Mouse (Mus musculus): ENCODE measurements at regions not wholly inside any gene's neighbourhood (a gene's known extent, or its start where the extent isn't known, plus 50 kb on each side); places are given as distances from the start of the nearest gene placed in this dataset.
"Not testable (repeated sequence)": the region's sequence is repeated elsewhere in the genome, so short reads cannot be mapped to it uniquely, and the experiment has no call there.

DNA sequence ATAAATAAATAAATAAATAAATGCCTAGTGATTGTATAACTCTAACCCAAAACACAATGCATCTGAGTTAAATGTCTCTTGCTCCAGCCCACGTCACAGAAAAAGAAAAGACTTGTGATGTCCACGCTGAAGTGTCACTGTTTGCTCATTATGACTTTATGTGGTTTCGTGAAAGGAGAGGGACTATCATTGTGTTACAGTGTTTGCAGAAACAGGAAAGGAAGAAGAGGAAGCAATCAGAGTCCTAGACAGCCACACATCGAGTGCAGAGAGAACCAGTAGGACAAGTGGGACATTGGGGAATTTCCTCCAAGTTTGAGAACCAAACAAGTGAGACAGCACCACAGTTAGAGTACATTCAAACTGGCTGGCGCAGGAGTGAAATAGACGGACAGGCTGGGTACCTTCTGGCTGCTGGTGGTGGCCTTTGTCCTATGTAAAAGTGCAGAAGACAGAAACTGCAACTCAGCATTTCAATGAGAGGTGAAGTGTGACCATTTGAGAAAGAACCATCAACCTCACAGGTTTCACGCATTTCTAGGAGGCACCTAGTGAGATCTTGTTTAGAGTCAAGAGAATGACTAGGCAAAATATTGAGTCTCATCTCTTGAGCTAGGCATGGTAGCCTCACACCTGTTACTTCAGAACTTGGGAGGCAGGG lies 59.6 kb downstream of the Fasl start:
- no peak for DNase-seq (ENCODE audit: low spot score)

DNA sequence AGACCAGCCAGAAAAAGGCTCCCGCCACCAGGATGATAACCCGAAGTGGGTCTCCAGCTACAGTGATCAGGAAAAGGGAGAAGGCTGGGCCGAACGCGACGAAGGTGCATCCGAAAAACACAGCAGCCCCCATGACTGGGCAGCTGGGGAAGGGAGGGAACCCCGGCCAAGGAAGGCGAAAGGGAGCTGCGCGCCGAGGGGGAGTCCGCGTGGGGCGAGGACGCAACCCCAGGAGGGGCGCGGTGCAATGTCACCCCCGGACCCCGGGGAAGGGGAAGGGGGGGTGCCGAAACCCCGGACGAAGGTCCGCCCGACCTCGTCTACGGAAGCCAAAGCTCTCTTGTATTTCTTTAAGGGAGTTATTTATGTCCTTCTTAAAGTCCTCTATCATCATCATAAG lies 60.9 kb downstream of the Fasl start:
- not testable (repeated sequence) for DNase-seq (ENCODE audit: low spot score)

- DNase-seq (ENCODE audit: low spot score), result not testable (repeated sequence)
These were observed 62.2 kb downstream of the Fasl start for GRCm38 (mm10) chr1:161726098-161726497.

DNA sequence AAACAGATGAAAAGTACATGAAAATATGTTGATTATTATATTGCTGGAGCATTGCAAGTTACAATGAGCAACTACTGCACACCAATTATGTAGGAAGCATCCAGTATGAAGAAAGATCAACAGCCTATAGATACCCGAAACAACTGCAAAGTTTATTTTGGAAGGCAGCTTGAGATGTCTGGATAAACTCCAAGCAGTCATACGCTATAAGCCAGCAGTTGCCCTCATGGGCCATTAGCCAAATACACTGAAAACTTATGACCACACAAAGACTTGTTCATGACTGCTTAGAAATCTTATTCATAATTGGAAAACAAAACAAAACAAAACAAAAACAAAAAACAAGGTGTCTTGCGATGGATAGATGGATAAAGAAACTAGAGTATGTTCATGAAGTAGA lies 68.4 kb downstream of the Fasl start:
- no peak for DNase-seq (ENCODE audit: low spot score)

DNA sequence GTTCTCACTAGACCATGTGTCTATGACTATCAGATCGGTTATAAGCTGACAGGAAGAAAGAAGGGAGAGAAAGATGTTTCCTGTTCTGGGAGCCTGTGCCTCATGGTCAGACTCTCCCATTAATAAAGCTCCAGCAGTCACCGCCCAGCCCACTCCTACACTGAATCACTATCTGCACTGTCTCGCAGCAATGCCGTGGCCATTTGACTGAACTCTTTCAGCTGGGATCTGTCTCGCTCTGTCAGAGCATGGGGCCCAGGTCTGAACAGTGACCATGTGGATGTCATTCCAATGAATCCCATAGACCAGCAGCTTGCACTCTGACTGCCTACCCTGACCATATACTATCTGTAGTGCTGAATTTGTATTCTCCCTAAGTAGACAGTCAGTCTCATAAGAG lies 70.0 kb downstream of the Fasl start:
- no peak for DNase-seq (ENCODE audit: low spot score)

DNA sequence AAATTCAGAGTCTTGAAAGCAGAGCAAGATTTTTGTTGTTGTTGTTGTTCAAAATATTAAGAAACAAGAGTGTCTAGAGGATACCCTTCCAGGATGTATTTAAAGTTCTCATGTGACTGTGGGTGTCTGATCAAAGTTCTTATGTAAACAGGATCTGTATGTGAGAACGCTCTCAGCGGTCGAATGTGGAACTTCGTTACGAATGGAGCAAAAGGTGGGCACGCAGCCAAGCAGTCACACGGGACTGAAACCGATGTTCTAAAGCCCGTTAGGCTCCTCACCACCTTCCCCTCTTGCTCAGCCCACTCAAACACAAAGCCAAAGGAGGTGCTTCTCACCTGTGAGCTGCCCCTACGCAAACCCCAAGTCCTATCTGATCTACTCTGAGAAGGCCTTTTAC lies 75.4 kb downstream of the Fasl start:
- no peak for DNase-seq (ENCODE audit: low spot score)

DNA sequence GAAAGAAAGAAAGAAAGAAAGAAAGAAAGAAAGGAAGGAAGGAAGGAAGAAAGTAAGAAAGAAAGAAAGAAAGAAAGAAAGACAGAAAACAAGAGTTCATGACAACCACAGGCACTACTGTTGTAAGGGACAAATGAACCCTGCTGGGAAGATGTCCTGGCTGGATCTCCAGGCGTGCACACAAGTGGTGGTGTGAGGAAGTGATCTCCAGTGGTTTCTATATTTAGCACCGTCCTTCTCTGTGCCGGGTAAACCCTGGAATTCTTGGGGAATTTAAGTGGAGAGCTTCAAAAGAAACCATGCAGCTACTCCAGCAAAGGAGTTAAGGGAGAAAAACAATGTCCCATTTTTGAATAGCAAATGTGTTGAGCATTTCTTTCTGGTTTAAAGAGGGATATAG lies 76.0 kb downstream of the Fasl start:
- DNase-seq (ENCODE audit: low spot score), result no peak

DNA sequence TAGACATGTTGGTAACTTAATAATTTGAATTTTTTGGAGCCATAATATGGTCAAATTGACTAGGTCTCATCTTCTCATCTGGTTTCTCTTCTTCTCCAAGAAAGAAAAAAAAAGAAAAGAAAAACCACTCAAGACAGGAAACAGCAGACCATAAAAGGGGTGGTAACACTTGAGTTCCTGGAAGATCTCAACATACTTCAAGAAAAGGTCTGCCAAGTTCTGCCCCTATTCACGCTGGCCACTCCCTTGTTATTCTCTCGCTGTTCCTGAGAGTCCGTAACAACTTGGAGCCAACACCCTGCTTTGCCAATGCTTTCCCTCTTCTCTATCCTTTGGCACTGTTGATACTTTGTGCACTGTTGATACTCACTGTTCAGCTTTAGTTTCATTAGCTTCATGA lies 81.2 kb downstream of the Fasl start:
- DNase-seq (ENCODE audit: low spot score), result no peak

- DNase-seq (ENCODE audit: low spot score), result no peak
These were observed 83.3 kb downstream of the Fasl start for GRCm38 (mm10) chr1:161704961-161705360.

DNA sequence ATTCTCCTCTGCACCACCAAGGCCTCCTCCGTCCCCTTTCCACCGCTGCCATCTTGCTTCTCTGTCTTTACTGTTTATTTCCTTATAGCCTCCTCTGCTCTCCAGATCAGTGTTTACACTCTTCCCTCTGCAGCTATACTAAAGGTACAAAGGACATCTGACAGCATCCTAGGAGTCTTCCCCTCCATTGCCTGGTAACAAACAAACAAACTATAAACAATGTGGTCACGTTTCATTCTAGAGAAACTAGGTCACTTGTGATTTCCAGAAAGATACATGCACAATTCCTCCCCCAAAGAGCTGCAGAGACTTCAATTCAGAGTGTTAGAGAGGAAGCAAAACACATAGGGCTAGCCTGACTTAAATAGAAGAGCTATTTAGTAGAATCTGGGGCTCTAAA lies 83.8 kb downstream of the Fasl start:
- no peak for DNase-seq (ENCODE audit: low spot score)

DNA sequence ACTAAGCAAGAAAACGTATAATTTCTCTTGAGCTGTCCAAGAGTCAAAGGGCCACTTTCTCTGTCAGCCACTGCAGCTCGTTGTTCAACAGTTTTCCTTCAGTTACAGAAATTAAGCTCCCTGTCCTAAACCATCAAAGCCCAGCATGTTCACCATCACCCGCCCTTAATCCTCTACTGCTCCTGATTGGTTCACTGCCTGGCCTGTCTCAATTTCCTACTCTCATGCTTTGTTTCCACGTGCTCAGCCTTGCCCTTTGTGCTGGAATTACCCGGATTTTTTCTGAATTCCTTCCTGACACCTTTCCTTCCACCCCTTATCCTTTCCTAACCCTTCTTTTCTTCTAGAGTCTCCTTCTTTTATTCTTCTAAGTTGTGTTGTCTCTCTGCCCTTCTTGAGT lies 92.4 kb downstream of the Fasl start:
- no peak for DNase-seq (ENCODE audit: low spot score)

- DNase-seq (ENCODE audit: low spot score), result no peak
These were observed 94.5 kb downstream of the Fasl start for GRCm38 (mm10) chr1:161693768-161694160.

- DNase-seq (ENCODE audit: low spot score), result no peak
These were observed 95.2 kb downstream of the Fasl start for GRCm38 (mm10) chr1:161692836-161693767.

DNA sequence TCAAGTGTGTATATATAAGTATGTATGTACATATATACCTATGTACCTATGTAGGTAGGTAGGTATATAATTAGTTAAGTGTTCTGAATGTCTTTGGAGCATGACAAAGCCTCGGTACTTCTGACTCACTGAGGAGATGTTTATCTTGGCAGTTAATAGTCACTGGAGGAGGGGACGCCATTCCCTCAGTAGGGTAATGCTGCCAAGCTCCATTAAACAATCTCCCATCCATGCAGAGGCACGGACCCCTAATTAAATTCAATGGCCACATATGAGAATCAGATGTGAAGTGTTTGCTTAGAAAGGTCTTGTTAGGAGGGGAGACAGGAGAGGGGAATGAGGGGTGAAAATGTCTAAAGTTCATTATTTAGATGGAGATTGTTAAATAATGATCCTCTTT lies 99.3 kb downstream of the Fasl start:
- DNase-seq (ENCODE audit: low spot score), result no peak

- DNase-seq (ENCODE audit: low spot score), result peak; percentile 27
These were observed 100.7 kb downstream of the Fasl start for GRCm38 (mm10) chr1:161687548-161687947.

- no peak for DNase-seq (ENCODE audit: low spot score)
These were observed 107.7 kb downstream of the Fasl start for GRCm38 (mm10) chr1:161680558-161680957.

DNA sequence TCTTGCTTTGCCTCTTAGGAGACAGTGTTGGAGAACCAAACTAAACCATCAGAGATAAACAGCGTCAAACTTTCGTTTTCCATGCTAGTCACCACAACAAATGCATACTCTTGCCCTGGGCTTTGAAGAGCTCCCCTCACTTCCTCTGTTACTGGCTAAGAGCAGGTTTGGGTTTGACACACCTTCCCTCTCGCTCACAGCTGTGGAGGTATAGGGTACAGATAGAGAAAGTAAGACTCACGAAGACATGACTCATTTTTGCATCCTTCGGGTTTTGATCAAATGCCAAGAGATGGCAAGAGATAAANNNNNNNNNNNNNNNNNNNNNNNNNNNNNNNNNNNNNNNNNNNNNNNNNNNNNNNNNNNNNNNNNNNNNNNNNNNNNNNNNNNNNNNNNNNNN lies 117.4 kb downstream of the Fasl start:
- no peak for DNase-seq (ENCODE audit: low spot score)

DNA sequence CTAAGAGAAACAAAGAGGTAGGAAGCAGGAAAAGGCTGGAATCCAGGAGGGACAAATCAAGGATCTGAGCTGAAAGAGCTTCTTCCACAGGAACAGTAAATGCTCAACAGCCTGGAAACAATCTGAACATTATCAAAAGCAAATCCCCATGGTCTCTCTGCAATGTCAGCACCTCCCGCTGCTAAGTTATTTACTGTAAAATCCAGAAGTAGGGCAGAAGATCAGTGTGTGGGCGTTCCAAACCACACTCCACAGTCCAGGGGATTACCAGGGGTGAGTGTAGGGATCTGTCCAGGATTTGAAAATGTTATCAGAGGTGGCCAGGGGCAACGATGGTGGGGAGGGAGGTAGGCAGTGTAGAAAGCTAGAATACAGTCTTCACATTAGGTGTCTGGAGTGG lies 124.0 kb downstream of the Fasl start:
- DNase-seq (ENCODE audit: low spot score), result peak; percentile 1

- DNase-seq (ENCODE audit: low spot score), result no peak
These were observed 124.9 kb downstream of the Fasl start for GRCm38 (mm10) chr1:161663351-161663750.

GRCm38 (mm10) chr1:161662241-161662640 lies 126.1 kb downstream of the Fasl start:
- DNase-seq (ENCODE audit: low spot score), result no peak

GRCm38 (mm10) chr1:161657511-161657910 lies 130.8 kb downstream of the Fasl start:
- DNase-seq (ENCODE audit: low spot score), result no peak

DNA sequence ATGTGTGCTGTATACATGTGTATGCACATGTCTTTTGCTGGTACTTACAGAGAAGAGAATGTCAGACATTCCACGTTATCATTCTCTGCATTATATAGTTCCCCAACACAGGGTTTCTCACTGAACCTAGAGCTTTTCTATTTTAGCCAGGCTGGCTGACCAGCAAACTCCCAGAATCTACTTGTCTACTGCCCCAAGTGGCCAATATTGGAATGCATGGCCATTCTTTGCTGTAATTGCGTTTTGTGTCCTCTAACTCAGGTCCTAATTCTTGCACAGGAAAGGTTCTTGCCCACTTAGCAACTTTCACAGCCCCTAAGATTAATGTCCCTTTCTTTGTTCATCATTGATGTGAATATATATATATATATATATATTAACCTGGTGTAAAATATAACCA lies 138.9 kb downstream of the Fasl start:
- DNase-seq (ENCODE audit: low spot score), result no peak

GRCm38 (mm10) chr1:161632098-161632497 lies 137.6 kb downstream of the Tnfsf18 start:
- DNase-seq (ENCODE audit: low spot score), result no peak

DNA sequence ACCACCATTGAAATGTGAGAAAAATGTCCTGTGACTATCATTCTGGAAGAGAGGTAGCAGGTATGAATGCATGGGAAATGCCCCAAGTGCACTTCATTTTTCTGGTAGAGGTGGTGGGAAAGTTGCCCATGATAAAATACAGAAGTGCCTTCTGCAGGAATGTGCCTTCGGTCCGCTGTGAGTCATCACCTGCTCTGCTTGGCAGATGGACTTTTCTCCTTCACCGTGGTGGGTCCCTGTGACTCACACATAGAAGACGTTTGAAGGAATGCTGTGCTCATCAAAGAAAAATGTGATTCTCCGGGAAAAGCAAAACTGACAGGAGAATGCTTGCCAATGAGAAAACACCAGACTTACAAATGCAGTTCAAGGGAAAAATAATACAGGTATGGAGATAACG lies 126.8 kb downstream of the Tnfsf18 start:
- no peak for DNase-seq (ENCODE audit: low spot score)
